Mouse (Mus musculus): ENCODE results near the gene Pus7.
"Not testable (repeated sequence)": the region's sequence is repeated elsewhere in the genome, so short reads cannot be mapped to it uniquely, and the experiment has no call there.

Pus7 gene

DNA sequence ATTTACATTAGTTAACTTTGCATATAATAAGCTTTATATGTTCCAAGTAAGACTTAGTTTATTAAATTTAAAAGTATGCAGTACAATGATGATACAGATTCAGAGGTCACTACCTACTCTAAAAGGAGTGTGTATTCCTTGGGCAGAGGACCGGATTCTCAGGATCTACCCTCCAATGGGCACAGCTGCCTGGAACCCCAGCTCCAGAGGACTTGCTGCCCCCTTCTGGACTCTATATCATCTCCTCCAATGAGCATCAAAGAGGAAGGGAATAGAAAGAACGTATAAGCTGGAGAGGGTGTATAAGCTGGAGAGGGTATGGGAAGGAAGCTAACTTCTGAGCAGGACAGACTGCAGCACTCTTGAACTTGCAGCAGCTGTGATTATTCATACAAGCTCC lies 33.6 kb downstream of the Pus7 start:
- no peak for DNase-seq

DNA sequence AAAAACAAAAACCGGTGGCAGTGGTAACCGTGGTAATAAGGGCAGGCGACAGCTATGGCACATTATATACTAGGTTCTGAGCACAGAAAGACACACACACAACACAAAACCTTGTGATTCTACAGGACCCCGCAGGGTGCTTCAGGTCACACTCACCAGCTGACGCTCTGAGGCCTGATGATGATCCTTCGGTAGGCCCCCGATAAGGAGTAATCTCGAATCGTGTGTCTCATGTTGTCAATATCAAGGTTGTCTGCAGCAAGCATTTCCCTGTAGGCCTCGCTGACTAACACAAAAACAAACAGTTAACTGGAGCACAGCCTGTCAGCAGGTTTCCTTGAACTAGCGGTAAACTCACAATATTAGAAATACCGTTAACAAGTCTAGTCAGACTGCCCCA lies 40.2 kb downstream of the Pus7 start:
- no peak for DNase-seq

DNA sequence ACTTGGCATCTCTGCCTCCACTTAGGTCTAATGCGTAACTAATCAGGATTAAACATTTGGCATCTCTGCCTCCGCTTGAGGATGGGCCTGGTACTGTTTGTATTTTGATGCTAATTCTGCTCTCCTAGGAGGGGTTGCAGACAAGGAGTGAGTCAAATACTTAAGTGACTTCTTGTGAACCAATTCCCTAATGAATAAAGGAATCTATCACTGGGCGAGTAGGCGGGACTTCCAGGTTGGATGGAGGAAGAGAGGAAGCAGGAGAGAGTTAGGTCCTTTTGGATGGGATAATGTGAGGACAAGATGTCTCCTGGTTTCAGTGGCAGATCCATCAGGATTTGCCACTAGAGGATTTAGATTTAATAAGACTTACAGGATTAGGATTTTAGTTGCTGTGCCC lies 46.4 kb downstream of the Pus7 start:
- no peak for DNase-seq

DNA sequence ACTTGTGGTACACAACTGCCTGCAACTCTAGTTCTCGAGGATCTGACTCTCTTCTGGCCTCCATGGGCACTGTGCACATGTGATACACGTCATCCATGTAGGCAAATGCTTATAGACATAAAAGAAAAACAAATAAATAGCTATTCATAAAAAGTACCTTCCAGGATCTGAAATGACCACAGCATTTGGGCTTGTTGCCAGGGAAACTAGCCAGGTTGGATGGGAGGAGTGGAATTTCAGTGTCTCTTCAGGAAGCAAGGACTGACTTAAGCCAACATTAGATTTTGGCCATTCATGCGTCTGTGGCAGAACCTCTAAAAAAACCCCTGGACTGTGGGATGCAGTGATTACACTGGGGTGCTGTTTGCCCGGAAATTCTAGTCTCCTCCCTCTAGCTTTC lies 47.1 kb downstream of the Pus7 start:
- no peak for DNase-seq

DNA sequence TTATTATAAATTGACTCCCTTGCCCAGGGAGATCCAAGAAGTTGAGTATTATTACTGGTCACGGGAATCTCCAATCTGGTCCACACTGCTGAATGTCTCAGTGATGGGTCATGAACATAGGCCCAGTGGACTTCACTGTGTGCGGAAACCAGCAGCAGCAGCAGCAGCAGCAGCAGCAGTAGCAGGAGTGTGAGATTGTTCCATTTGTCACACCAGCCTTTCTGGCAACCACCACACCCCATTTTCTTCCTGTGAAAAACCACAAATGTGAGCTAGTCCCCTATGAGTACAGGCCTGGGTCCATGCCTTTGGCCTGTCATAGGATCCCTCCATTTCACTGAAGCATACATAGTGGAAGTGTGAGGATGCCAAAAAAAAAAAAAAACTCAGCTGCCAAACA lies 61.6 kb downstream of the Pus7 start:
- no peak for DNase-seq

DNA sequence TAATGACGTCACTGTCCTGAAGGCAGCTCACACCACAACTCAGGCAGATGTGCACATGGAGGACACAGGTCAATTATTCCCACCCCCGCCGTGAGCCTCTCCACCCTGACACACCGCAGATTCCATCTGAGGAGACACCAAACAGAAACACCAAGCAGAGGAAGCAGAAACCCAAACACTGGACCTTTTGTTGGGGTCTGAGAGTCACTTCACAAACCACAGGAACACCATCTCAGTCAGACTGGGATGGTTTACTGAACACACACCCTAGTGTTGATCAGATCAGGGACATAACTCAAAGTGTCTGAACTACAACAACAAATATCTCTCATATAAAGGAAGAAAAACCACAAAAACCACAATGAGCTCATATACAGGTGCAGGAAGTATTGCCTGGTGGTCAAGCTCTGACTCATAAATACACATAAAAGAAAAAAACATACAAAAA lies 64.6 kb downstream of the Pus7 start:
- no peak for DNase-seq

DNA sequence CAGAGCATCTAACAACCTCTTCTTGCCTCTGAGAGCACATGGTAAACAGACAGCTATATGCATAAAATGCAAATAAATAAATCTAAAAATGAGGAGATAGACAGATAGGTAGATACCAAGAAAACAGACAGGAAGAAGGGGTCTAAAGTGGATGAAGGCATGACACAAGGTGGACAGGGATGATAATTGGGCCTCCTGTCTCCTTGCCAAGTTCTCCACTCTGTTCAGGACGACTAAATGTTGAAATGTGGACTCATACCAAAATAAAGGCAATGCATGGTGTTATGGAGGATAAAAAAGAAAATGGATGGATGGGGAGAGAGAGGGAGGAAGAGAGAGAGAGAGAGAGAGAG lies 65.4 kb downstream of the Pus7 start:
- no peak for DNase-seq

DNA sequence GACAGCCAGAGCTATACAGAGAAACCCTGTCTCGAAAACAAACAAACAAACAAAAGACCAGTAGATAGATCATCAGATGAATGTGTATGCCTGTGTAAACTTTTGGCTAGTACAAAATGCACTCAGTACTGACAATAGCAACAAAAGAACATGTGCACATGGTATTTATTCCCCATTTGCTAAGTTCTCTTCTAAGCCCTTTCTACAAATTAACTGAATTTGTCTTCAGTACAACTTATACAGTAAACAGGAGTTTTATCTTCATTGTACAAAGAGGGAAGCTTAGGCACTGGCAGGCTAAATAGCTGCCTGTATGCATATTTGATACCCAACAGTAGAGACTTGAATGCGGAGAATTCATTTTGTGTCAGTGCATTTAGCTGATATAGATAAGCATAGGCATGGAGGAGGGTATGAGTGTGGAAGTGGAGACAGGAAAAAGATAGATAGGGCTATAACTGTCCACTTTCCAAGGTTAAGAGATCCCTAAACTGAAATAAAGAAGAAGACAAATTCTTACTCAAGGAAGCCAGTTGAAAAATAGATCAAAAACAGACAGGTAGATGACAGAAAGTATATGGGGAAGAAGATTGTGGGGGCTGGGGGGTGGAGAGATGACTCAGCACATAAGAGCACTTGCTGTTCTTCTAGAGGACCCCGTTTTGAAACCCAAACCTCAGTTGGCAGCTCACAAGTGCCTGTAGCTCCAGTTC lies 65.9 kb downstream of the Pus7 start:
- no peak for DNase-seq

DNA sequence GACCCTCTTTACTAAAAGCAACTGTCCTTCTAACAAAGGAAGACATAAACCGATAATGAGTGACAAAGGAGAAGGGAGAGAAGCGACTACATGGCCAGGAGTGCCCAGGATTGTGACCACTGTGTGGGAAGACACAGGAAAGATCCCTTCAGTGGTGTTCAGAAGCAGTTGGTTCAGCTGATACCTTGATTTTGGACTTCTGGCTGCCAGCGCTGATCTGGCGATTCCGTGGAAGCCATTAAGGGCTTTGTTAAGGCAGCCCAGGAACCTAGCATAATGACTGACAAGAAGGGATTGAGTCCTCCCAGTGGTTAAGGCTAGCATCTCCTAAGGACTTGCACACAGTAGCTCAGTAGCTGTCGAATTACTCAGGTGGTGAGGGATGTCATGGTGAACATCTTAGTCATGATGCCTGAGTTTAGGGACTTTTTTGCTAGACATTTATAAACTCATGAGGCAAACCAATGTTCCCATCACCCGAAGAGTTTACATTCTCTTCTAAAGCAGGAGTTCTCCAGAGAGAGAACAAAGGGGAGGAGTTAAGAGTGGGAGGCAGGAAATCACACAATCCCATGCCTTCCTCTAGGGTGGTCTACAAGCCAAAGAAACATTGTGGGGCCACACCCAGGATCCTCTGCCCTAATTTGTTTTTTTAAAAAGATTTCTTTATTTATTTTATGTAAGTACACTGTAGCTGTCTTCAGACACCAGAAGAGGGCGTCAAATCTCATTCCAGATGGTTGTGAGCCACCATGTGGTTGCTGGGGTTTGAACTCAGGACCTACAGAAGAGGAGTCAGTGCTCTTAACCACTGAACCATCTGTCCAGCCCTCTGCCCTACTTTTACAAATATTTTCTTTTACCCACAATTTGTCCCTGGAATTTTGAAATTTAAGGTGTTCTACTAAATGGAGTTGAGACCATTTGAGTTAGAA lies 69.8 kb downstream of the Pus7 start:
- DNase-seq, result no peak

DNA sequence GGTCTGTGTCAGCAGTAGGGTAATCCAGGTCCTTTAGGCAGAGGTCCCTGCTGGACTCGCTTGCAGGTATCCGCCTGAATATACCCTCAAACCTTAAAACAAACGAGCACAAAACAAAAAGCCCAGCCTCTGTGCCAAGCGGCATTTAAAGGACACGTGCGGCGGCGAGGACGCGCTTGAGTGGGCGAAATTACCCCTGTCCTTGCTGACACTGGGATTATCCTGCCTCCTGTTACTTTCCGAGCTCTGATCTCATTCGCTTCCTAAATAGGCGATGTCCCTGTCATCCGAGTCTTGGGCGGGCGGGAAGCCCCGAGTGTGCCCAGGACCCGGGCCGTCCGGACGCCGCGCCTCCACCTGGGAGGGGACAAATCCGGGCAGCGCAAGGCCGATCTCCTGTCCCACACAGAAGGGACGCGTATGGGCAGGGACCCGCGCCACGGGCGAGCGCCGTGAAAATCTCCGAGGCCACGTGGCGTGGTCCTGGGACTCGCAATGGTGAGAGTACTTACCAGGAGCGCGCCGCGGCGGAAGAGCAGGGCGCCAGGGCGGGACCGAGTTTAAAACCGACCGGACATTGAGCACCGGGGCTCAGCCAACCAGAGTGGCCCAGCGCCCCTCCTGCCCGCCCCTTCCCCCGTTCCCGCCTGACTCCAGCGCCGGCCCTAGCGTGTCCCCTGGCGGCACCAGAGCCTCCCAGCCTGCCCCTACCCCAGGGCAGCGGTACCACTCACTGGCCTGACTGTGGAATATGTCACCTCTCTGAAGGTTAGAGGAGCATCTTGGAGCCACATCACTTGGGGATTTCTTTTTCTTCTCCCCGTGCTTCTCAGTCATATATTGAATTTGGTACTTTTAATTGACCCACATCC lies 71.1 kb downstream of the Pus7 start:
- peak; percentile 73 for DNase-seq

DNA sequence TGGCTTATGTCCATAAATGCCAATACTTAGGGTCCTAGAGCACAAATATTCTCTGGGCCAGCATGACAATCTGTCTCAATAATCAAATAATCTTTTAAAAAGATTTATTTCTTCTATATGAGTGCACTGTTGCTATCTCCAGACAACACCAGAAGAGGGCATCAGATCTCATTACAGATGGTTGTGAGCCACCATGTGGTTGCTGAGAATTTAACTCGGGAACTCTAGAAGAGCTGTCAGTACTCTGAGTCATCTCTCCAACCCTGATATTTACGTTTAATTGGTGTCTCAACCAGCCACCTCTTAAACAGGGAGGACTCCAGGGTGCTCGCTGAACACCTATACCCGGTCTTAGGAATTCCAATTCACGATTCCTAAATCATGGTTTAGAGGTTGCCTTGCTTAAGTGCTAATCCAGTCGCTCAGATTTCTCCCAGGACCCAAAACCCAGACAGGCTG lies 71.8 kb downstream of the Pus7 start:
- peak; percentile 16 for DNase-seq

DNA sequence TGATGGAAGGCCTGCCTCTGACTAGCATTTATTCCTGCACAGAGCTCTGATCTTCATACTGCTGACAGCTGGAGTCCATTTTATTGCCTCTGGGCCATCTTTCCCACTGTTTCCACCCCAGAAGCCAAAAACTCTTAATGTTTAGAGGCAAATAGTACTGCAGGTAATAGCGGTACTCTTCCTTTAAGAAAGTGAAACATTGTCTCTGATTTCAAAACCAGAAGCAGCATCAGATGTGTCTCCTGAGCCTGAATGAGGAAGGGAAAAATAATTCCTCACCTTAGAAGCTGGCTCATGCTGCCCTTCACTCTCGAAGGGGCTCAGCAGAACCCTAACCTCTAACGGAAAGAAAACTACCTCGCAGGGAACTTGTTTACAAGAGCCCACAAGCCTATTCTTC lies 72.3 kb downstream of the Pus7 start:
- no peak for DNase-seq

DNA sequence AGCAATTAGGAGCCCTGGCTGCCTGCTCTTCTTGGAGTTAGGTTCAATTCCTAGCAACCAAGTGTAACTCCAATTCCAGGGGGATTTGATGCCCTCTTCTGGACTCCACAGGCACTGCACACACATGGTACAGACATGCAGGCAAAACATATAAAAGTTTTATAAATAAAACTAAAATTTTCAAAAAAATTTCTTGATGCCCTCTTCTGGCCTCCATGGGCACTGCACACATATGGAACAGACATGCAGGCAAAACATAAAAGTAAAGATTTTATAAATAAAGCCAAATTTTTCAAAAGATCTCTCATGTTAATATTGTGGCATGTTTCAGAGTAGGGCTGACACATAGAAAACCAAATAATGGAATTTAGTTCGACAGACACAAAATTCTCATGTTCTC lies 73.8 kb downstream of the Pus7 start:
- no peak for DNase-seq

DNA sequence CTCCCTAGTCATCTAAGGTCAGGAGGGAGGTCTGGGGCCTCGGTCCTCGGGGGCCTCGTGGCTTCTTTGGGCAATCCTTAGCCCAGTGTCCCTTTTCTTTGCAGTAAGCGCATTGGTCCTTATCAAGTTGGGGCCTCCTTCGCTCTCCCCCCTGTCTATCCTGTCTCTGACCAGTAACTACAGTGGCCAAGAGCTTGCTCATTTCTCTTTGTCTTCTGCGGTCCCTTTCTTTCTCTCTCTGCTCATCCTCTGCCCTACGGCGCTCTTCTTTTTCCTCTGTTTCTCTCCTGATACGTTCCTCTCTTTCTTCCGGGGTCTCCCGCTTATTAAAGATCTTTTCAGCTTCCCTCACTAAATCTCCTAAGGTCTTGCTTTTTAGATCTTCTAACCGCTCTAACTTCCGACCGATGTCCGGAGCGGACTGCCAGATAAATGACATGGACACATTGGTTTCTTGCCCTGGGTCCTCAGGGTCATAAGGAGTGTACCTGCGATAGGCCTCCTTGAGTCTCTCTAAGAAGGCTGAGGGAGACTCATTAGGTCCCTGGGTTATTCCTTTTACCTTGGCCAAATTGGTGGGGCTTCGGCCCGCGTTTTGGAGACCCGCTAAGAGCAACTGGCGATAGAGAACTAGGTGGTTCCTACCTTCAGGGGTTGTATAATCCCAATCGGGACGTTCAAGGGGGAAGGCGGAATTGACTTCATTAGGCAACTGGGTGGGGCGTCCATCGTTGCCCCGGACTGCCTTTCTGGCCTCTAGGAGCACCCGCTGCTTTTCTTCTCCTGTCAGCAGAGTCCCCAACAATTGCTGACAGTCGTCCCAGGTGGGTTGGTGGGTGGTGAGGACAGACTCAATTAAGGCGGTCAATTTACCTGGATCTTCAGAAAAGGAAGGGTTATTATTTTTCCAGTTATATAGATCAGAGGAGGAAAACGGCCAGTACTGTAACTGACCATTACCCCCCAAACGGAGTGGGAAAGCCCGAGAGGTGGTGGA lies 76.6 kb downstream of the Pus7 start:
- DNase-seq, result not testable (repeated sequence)

DNA sequence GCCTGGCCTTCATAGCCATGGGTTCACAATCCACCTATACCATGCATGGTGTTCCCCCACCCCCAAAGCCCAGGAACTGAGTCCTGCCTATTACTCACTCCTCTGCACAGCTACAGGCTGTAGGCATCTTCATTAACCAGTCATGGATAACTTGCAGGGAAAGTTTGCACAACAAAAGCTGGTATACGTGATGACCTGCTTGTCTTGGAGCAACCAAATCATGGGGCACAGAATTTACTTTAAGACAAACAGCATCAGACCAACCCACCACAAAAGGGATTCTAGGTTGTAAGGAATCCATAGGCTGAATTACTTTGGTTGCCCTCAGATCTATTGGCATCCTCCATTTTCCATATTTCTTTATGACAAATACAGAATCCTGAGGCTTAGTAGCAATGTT lies 86.1 kb downstream of the Pus7 start:
- no peak for DNase-seq
